Comparison of ENCODE assay signal across 13 mouse cellular contexts in genomic region chr4:47435131-47435530, GRCm38 (mm10).
"Had no signal": no experiment of that assay in that cellular context is flagged by ENCODE, and none has a peak within 500 bp of the region (broad histone marks: within the 10 kb centered on the region; RNA-seq: fewer than 3 reads in every experiment).

No protein-coding gene starts in this region.

- H3K27ac ChIP-seq: kidney, embryonic 15.5 days; left cerebral cortex, adult 2 months; liver, embryonic 13.5 days; midbrain, embryonic 12.5 days had no signal

- H3K4me3 ChIP-seq: kidney, embryonic 15.5 days; left cerebral cortex, adult 2 months; liver, embryonic 13.5 days; megakaryocyte, embryonic 14.5 days; midbrain, embryonic 12.5 days had no signal

- H3K36me3 ChIP-seq: kidney, embryonic 15.5 days; liver, embryonic 13.5 days; midbrain, embryonic 12.5 days had no signal

- DNase-seq: kidney, adult 11 months; kidney, adult 8-10 months; kidney, postnatal 10 days; kidney, postnatal 36 days; layer of hippocampus, postnatal 36 days; liver, embryonic 13.5 days; lung, adult 2 months; thymus, postnatal 36 days had no signal

- H3K9me3 ChIP-seq: kidney, embryonic 15.5 days; liver, embryonic 13.5 days; megakaryocyte, embryonic 14.5 days; midbrain, embryonic 12.5 days had no signal

- H3K27me3 ChIP-seq: midbrain, embryonic 12.5 days had no signal

- ATAC-seq: lung, postnatal 0 days had no signal

- H3K9ac ChIP-seq: kidney, embryonic 15.5 days; liver, embryonic 13.5 days; midbrain, embryonic 12.5 days had no signal

- H3K4me2 ChIP-seq: kidney, embryonic 15.5 days; liver, embryonic 13.5 days; midbrain, embryonic 12.5 days had no signal
